Mouse (Mus musculus): ENCODE results near the gene Gm20671. TPM values are rescaled to one million over a fixed set of nuclear protein-coding genes. Genes with fewer than 3 reads are reported as not detected.

Gene Gm20671
- total RNA-seq, 2 experiments from 2014 or later, result not detected

Other genes with a start within 250 kb of the Gm20671 start
- gene Yes1, start 215.9 kb downstream of the Gm20671 start, total RNA-seq (2021), result 10 to 100 TPM; 21.5 to 23.1 TPM
- gene Pisd, start 41.5 kb downstream of the Gm20671 start, total RNA-seq (2021), result 10 to 100 TPM; 45.6 to 49.8 TPM
- gene Prr14l, start 27.1 kb upstream of the Gm20671 start, total RNA-seq (2021), result 10 to 100 TPM; 26.3 to 31.1 TPM
- 10 to 100 TPM; 48.2 to 50.7 TPM for gene Depdc5, start 36.6 kb upstream of the Gm20671 start, total RNA-seq (2021)
- 100 to 1,000 TPM; 633 to 669 TPM for gene Ywhah, start 191.7 kb upstream of the Gm20671 start, total RNA-seq (2021)